Mouse (Mus musculus): ENCODE data around the gene Mgarp.
A peak's percentile ranks its signal among the peaks of the same experiment; 100 is the strongest.
"Not testable (repeated sequence)": the region's sequence is repeated elsewhere in the genome, so short reads cannot be mapped to it uniquely, and the experiment has no call there.

The Mgarp gene

DNA sequence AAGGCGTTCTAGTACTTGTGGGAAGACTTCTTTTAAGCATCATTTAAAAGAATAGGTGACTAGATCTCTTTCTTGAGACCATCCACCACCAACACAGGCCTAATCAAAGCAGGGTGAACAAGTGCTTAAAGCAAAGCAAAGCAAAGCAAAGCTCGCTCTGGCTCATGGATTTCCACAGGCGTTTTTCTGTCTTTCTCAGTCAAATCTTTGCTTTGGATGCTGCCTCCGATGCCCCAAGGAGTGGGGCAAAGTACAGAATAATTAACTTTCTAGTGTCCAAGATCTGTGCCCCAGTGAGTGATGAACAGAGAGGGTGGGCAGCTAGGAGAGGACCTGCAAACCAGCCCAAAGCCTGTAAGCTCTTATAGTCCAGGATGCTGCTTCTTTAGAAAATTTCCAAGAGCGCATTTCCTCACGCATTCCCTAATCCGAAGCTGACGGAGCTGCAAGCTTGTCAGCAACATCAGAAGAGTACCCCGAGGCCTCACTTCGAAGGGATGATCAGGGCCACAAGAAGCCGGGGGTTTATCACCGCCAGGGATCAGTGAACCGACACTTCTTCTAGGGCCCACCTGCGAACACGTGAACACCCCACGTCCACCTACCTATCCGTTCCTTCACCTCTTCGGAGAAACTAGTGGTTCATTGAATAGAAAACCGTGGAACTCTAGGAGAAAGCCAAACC lies 935 bp downstream of the Mgarp start:
- no peak for DNase-seq

DNA sequence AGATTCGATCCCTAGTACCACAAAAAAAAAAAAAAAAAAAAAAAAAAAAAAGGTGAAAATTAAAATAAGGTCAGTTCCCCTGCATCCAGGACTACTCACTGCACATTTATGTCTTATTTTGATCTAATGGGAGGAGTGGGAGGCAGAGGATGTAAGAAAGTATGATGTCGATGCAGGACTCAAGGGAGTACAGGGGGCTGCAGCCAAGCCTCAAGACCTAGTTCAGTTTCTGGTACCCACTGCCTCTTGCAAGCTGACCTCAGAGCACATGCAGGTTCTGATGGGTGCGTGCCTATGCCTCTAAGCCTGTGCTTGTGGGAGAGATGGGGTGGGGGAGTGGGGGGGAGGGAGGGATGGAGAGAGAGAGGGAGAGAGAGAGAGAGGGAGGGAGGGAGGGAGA lies 1.7 kb downstream of the Mgarp start:
- no peak for DNase-seq

DNA sequence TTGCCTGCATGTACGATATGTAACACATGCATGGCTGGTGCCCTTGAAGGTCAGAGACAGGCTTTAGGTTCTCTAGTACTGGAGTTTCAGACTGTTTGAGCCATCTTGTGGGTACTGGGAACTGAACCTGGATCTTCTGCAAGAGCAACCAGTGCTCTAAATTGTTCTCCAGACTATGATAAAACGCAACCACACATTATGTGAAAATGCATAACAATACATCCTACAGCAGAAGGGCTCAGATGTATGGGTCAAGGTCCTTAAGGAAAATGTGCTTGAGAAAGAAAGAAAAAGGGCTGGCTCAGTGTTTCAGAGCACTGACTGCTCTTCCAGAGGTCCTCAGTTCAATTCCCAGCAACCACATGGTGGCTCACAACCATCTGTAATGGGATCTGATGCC lies 2.9 kb downstream of the Mgarp start:
- DNase-seq = no peak

DNA sequence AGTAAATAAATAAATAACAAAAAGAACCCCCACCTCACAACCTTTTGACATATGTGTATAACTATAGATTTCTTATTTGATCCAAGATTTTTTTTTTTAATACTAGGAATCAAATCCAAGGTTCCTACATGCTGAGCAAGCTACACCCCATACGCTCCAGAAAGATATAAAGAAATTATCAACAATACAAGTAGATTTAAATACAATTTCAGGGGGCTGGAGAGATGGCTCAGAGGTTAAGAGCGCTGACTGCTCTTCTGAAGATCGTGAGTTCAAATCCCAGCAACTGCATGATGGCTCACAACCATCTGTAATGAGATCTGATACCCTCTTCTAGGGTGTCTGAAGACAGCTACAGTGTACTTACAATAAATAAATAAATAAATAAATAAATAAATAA lies 3.5 kb downstream of the Mgarp start:
- DNase-seq = not testable (repeated sequence)

DNA sequence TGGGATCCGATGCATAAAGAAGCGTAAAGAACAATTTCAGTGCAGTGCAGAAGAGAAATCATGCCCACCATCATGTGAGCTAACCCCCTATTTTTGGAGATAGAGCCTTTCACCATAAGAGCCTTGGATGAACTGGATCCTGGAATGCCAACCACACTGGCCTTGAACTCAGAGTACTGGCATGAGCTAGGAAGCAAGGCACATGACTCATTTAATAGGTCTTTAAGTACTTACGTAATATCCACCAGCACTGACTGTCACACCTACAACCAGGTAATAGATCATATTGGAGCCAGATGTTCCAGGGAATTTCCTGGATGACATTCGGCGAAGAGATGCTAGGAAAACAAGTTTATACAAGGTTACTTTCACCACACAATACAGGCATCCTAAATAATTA lies 4.9 kb downstream of the Mgarp start:
- no peak for DNase-seq

DNA sequence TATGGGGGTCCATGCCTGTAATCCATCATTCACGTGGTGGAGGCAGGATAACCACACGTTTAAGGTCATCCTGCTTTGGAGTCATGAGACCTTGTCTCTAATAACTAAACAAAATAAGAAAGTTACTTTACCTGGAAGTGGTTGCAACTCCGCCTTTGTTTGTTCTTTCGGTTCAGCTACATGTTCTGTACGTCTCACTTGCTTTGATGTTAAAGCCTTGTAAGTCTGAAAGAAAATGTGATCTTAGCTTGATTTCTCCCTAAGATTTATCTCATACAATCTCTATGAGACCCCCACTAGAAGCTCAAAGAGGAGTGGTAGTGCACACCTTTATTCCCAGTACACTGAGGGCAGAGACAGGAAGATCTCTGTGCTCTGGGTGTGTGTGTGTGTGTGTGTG lies 5.4 kb downstream of the Mgarp start:
- no peak for DNase-seq

DNA sequence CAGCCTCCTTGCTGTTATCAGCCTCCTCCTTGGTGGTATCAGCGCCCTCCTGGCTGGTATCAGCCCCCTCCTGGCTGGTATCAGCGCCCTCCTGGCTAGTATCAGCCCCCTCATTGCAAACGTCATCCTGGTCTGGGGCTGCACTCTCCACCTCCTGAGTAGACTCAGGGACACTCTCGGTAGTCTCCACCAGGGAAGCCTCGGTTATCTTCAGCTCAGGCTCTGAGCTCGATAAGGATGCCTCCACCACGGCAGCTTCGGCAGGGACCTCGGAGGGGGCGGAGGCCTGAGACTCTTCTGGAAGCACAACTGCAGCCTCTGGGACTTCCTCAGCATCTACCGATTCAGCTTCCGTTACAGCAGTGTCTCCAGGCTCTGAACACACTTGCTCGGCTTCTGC lies 7.6 kb downstream of the Mgarp start:
- DNase-seq = peak; percentile 46

DNA sequence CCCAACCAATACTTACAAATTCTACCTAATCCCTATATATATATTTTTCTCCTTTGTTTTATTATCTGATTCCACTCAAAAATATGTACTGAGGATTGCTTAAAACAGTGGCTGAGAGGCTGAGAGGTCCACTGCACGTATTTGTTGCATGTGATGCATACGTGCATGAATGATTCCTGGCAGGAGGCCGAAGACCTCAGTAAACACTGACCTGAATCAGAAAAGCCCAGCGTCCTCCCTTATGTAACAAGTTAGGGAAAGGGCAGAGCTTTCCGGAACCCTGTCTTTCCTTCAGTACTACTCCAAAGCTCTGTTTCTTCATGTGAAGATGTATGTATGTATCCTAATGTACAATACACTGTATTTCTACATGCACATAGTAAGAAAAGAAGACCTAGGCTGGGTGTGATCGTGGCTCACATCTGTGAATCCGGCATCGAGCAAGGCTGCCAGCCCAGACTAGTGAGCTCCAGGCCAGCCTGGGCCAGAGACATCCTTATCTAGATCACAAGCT lies 8.6 kb downstream of the Mgarp start:
- DNase-seq = peak; percentile 85

DNA sequence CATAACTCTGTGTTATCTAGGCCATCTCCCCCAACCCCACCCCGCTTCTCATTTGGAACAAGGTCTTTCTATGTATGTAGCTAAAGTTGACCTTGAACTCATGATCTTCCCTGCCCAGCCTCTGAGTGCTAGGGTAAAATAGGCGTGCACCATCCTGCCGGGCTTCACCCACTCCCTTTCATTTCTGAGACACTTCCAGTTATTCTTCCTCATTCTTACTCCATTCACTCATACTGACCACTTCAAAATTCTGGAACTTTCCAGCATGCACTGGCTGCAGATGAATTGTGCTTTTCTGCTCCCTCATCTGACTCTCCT lies 9.4 kb downstream of the Mgarp start:
- DNase-seq = no peak

DNA sequence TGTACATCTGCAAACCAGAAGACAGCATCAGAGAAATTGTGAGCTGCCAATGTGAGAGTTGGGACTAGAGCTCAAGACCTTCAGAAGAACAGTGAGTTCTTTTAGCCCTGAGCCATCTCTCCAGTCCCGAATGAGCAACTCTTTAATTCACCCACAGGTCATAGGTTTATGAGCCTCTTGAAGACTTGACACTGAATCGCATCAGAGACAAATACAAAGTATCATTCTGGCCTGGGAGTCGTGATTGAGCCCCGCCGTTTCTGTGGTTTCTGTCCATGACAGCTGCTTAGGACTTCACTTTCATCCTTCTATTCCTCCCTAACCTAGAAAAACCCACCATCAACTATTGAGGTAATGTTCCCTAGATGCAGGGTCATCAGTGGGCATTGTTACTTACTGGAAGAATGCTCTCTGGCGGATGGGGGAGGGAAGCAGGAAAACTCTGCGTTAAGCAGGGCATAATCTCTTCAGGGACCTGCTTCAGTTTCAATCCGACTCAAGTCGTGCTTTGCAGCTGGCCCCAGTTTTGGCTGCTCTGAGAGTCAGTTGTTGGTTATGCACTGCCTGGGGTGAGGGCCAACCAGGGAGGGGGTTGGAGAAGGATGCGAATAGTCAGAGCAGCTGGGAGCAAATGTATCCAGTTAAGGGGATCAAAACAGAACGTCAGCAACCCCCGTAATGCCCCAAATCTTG lies 10.0 kb downstream of the Mgarp start:
- DNase-seq = peak; percentile 82

DNA sequence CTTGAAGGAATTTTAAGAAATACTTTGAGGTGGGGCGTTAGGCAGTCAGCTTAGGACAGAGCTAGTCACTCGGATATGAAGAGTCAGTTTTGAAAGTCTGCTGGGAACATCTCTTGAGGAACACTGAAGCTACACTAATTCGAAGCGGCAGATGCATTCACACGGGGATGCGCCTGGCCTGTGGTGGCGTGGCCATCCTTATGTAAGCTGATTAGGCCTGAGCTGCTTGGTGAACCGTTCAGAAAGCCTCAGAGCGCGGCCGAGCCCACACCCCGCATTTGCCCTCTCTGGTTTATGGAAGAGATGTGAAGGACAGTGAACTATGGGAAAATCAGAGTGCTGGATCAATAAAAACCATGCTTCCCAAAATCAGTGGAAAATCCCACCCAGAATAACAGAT lies 13.1 kb downstream of the Mgarp start:
- DNase-seq = peak; percentile 96

DNA sequence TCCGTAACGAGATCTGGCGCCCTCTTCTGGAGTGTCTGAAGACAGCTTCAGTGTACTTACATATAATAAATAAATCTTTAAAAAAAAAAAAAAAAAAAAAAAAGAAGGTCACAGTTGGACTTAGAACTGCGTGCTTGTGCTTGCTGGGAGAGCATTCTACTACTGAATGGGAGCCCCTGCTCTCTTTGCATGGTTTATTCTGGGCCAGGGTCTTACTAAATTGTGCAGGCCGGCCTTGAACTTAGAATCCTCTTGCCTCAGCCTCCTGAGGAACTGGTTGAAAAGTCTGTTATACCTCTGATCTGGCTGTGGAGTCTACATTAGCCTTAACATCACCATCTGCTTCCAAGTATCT lies 15.9 kb downstream of the Mgarp start:
- no peak for DNase-seq

DNA sequence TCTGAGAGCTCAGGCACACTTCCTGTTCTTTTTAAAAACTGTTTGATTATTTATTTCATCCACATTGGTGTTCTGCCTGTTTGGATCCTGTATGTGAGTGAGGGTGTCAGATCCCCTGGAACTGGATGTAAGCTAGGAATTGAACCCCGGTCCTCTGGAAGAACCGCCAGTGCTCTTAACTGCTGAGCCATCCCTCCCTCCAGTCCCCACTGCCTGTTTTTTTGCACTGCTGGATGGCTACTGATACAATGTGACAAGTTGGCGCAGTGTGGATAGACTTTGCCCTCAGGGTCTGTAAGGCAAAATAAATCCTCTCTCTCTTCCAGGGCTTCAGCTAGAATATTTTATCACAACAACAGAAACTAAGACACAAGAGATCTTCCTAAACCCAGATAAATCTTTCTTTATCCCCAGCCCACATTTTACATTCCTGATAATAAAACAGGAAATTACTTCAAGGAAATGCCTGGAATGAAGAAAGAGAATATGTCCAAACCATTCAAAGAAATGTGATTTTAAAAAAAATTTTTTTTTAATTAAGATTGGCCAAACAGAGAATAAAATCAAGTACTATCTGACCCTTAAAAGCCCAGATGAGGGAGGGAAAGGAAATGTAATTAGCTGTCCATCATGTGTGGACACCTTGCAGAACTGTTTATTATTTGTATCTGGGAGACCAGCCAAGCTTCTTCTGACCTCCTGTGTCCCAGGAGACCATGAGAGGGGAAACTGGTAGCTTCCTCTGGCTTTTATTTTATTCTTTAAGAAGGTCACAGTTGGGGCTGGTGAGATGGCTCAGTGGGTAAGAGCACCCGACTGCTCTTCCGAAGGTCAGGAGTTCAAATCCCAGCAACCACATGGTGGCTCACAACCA lies 16.5 kb downstream of the Mgarp start:
- peak; percentile 78 for DNase-seq

DNA sequence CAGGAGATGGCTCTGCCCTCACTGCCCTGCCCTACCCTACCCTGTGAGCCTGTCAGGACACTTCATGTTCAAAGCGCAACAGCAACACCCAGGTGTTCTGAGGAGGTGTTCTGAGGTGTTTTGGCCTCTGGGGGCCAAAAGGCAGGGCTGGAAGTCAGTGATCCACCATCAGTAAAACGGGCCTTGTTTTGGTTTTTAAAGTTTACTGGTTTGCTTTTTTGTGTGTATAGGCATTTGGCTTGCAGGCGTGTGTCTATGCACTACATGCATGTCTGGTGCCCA lies 17.9 kb downstream of the Mgarp start:
- DNase-seq = no peak

DNA sequence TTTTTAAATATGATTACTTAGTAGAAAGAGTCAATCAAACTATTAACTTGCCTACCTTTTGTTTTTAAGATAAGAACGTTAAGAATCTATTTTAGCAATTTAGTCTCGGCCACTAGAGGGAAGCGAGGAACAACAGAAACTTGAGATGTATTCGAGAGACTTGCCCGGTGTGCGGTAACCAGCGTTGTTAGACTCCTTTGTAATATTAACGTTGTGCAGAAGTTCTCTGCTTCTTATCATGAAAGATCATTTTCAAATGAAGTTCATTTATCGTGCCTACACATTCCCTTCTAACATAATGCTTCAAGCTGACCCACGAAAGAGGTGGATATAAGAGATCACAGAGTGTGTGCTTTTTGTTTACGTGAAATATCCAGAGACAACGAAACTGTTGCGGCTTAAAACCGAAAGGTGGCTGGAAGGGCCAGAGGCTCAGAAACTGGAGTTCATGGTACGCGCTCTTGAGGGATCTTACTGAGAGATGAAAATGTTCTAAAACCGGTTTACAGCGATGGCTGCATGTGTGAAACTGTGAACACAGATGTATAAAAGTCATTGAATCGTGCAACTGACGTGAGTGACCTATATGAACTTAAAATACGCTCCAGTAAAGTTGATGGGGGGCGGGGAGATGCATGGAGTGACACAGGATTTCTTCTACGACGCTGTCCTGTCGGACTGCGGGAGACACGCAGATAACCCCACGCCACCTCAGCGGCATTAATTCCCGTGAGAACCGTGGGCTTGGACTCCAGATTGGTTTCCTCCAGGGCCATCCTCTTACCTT lies 18.5 kb downstream of the Mgarp start:
- peak; percentile 76 for DNase-seq

DNA sequence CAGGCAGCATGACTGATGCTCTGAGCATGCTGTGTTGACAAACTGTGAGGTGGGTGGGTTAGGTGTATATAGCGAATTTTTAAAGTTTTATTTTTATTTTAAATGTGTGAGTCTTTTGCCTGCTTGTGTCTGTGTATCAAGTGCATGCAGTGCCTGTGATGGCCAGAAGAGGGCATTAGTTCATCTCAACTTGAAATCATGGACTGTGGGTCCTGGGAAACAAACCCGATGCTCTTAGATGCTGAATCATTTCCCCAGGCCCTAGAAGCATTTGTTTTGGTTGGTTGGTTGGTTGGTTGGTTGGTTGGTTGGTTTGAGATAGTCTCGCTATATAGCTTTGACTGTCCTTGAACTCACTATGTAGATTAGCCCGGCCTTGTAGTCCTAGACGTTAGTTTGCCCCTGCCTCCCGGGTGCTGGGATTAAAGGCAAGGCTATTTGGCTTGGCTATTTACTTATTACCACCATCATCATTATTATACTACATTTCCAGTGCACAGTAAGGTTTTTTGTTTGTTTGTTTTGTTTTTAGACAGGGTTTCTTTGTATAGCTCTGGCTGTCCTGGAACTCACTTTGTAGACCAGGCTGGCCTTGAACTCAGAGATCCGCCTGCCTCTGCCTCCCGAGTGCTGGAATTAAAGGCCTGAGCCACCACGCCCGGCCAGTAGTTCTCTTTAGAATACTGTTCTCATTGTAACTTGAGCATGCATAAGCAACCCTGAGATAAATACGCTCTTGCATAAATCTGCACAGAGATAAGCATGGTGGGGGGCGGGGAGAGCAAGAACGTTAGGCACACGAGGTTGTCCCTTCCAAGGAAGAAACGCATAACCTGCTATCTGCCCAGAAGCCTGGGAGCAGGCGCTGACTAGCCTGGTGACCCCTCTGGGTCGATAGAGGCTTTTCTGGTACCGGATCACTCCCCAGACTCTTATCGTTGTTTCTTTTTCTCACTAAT lies 21.0 kb downstream of the Mgarp start:
- peak; percentile 83 for DNase-seq

DNA sequence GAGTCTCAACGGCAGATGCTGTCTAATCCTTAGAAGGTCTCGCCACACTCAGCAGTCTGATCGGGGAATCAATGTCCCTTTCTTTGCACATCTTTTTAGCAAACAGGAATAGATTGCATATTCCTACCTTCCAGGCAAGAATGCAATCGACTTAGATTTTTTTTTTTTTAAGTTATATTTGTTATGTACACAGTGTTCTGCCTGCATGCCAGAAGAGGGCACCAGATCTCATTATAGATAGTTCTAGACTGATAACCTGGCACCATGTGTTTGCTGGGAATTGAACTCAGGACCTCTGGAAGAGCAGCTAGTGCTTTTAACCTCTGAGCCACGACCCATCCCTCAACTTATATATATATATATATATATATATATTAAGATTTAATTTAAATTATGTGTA lies 23.0 kb downstream of the Mgarp start:
- DNase-seq = no peak

DNA sequence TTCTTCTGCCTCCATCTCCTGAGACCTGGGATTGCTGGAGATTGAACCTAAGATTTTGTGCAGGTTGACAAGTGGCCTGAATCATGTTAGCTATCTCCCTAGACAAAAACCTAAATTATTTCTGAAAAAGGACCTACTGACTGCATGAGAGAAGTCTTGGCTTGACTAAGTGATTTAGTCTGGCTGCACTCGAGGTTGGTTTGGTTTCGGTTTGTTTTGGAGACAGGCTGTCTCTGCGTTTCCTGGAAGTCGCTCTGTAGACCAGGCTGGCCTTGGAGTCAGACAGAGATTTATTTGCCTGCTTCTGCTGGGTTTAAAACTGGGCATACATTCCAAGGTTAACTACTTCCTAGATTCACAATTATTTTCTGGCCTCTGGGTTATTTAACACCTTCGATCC lies 23.7 kb downstream of the Mgarp start:
- no peak for DNase-seq

DNA sequence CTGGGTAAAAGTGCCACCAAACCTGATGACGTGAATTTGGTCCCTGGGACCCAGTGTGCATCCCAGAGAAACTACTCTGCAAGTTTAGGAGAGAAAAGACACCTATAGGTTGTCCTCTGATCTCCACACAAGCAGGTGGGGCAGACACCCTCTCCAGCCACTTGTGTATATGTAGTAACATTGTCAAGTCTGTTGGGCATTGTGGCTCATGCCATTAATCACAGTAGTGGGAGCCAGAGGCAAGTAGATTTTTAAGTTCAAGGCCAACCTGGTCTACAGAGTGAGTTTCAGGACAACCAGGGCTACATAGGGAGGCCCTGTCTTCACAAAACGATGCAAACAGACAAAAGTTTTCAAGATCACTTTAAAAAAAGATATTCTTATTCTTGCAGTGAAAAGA lies 24.7 kb downstream of the Mgarp start:
- no peak for DNase-seq

DNA sequence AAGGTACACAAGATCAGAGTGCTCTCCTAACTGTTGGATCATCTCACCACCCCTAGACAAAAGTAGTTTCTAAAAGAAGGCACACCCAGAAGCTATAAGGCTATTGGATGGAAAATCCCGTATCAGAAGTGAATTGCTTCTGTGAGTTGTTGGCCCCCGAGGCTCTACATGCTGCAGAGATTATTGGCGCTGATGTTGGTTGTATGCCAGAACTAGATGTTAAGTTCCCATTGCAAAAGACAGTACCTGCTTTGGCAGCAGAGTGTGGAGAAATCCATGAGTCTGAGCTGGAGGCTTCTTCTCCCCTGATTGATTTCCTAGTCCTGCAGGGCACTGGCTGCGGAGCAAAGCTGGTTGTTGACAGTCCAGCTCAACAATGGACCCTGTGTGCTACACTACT lies 28.5 kb downstream of the Mgarp start:
- no peak for DNase-seq

DNA sequence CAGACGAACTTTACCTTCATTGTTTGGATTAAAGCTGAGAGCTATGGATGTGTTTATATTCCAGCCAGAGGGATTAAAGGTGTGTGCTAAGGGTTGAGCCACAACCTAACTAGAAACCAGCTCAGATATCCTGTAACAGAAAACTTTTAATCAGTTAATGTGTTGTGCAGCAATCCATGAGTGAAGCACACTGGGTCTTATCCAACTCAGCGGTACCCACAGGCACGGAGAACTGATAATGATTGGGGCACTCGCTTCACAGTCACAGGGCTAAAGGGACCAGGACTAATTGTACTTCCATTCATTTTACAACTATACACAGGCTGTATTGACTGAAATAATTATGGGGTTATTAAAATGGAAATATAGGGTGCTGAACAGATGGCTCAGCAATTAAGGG lies 29.6 kb downstream of the Mgarp start:
- DNase-seq = no peak

DNA sequence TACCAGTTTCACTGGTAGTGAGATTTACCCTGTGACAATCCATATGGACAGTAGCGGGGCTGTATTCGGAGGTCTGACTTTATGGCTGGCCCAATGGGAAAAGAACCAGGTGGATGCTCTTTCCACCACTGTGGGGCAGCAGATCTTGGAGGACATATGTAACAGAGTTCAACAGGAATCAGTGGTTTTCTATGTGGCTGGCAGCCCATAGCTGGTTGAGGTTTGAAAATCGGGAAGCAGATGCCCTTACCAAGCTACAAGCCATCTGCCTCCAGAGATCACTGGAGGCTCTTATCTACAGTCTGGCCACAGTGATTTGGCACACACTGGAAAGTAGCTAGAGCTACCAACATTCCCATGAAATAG lies 31.0 kb downstream of the Mgarp start:
- DNase-seq = no peak

All from retina, postnatal 1 day (tissue).